Mouse (Mus musculus) olfactory bulb, adult 2 months (tissue): ENCODE measurements around the gene Usp36. TPM values are rescaled to one million over a fixed set of nuclear protein-coding genes. Genes with fewer than 3 reads are reported as not detected.

Source experiments
- H3K27ac ChIP-seq: fragments of 200-500 bp; 2 replicates; pipeline ENCODE4 v1.5.1; 2012; ENCODE audit warnings: low read depth, low read length; ENCODE audit not compliant: insufficient read depth
- H3K4me1 ChIP-seq: fragments of 200-500 bp; 2 replicates; pipeline ENCODE4 v1.6.1; 2012; ENCODE audit warnings: low read length; ENCODE audit not compliant: control insufficient read depth, insufficient read depth
- H3K4me3 ChIP-seq: fragments of 200-500 bp; 2 replicates; pipeline ENCODE4 v1.5.1; 2012; ENCODE audit warnings: mild to moderate bottlenecking, low read depth, low read length, moderate library complexity; ENCODE audit not compliant: insufficient read depth
- CTCF ChIP-seq: fragments of 200-500 bp; IDR thresholded peaks from 2 replicates; pipeline ENCODE4 v1.5.1; 2012; ENCODE audit warnings: low read depth, mild to moderate bottlenecking, low read length, moderate library complexity; ENCODE audit not compliant: insufficient read depth
- POLR2A ChIP-seq: fragments of 200-500 bp; IDR thresholded peaks from 2 replicates; pipeline ENCODE4 v1.6.1; 2012; ENCODE audit warnings: mild to moderate bottlenecking, low read depth, low read length, moderate library complexity; ENCODE audit not compliant: insufficient read depth
- WGBS: fragments of 180-500 bp; shearing (Covaris S2); methylation state at CpG from one replicate; pipeline ENCODE4 v1.1.7; 2018; 5-methylcytosine and 5-hydroxymethylcytosine counted together
- polyA plus RNA-seq: library from polyadenylated mRNA; stranded (reverse); fragments of >200 nt; gene quantifications from 2 replicates; pipeline ENCODE4 v1.2.4, GENCODE M21; 2012; ENCODE audit warnings: low replicate concordance; ENCODE audit not compliant: missing spikeins, insufficient read depth, insufficient read length

Gene Usp36
- polyA plus RNA-seq, 1 experiment: not detected

DNA sequence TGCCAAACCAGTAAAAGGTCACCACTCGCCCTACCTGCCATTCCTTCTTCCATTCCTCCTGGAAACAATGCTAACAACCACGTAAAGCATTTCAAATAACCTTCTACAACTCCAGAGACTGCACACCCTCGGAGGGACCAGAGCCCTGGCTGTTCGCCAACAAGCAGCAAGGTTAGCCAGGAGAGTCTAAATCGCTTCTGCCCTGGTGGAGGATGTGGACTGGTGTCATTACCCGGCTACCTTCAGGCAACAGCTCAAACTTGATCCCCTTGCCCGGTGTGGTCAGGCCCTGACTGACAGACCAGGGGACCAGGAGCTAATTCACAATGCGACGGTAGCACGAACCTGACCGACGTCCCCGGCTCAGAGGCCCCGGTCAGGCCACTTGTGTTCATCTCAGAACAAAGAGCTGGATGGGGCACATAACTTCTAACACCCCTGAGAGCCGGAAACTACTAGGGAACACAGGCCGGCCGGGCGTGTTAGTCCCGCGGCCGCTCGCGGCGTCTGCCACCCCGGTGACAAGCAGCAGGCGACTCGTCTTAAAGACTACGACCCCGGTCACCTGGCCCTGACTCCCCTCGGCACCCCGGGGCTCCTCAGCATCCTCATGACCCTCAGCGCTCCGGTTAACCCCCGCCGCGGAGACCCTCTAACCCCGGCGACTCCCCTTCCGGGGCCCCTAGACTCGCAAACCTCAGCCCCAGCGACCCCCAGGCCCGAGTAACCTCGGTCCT, 42.5 kb downstream of the Usp36 start:
- WGBS: 2% methylated on average over 43 of the region's 43 CpGs
- H3K27ac ChIP-seq: no peak overlapping the region
- peaks cover 10% of the 10 kb centered on the region for H3K4me1 ChIP-seq
- peak overlapping the region; percentile 89 for H3K4me3 ChIP-seq
- TF ChIP-seq CTCF (no peak), POLR2A (no peak)

GRCm38 (mm10) chr11:118246724-118247123, 43.3 kb downstream of the Usp36 start:
- TF ChIP-seq CTCF: no peak
- 24% methylated on average over 5 of the region's 5 CpGs for WGBS
- Histone ChIP-seq H3K27ac (no peak overlapping the region), H3K4me3 (peak overlapping the region; percentile 89), H3K4me1 (peaks cover 10% of the 10 kb centered on the region)

GRCm38 (mm10) chr11:118245130-118245529, 44.9 kb downstream of the Usp36 start:
- 95% methylated on average over 2 of the region's 2 CpGs for WGBS
- Histone ChIP-seq H3K4me1 (peaks cover 18% of the 10 kb centered on the region), H3K4me3 (no peak overlapping the region), H3K27ac (no peak overlapping the region)
- TF ChIP-seq POLR2A (no peak), CTCF (no peak)

DNA sequence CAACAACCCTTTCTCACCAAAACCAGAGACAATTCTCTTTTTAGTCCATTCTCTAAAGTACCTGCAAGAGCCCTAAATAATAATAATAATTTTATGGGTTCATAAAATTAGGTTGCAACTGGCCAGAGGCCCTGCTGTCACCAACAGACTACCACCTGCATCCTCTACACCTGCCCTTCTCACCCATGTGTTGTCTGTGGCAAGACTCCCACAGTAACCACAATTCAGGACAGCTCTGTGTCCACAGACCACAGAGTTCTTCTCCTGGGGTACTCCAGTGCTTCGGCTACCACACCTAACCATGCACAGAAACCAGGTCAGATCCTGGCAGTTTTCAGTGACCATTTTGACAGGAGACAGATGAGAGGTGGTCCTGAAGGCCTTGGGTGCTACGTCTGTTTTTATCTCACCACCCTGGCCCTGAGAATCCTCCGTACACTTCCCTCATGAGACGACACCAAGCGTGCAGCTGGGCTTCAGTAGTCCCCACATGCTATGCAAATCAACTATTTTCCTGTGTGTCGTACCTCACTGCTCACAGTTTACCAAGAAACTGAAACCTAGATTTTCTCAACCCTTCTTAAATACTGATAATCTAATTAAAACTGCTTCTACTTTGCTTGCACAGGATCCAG, 46.3 kb downstream of the Usp36 start:
- WGBS: 89% methylated on average over 6 of the region's 6 CpGs
- H3K4me3 ChIP-seq: no peak overlapping the region
- no peak overlapping the region for H3K27ac ChIP-seq
- peaks cover 24% of the 10 kb centered on the region for H3K4me1 ChIP-seq
- no peak for TF ChIP-seq CTCF
- TF ChIP-seq POLR2A: no peak

GRCm38 (mm10) chr11:118242506-118242905, 47.5 kb downstream of the Usp36 start:
- peaks cover 23% of the 10 kb centered on the region for H3K4me1 ChIP-seq
- whole genome bisulfite sequencing: 44% methylated on average over 4 of the region's 4 CpGs
- TF ChIP-seq POLR2A: no peak
- TF ChIP-seq CTCF: no peak
- H3K4me3 ChIP-seq: no peak overlapping the region
- H3K27ac ChIP-seq: no peak overlapping the region

DNA sequence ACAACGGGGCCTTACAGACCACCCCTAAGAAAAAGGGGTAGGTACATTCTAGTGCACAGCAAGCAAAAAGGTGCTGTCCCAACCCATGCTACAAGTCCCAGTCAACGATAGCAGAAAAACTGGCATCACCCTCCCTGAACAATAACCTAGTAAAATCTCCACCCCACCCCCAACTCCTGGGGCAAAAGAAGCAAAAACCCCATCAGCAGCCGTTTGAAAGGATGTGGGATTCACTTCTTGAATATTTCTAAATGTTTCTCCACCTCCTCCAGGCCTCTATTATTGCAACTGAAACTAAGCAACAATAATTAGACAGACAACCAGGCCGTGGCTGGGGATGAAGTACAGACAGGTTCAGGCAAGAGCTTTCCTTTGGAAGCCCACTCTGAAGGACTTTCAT, 49.7 kb downstream of the Usp36 start:
- Histone ChIP-seq H3K27ac (no peak overlapping the region), H3K4me3 (no peak overlapping the region), H3K4me1 (peaks cover 20% of the 10 kb centered on the region)
- TF ChIP-seq CTCF: no peak
- TF ChIP-seq POLR2A: no peak
- WGBS: 52% methylated on average over 4 of the region's 4 CpGs

- TF ChIP-seq POLR2A (no peak), CTCF (no peak)
- WGBS: 65% methylated on average over 14 of the region's 14 CpGs
- H3K27ac ChIP-seq: no peak overlapping the region
- no peak overlapping the region for H3K4me3 ChIP-seq
- peaks cover 24% of the 10 kb centered on the region for H3K4me1 ChIP-seq
Observed at GRCm38 (mm10) chr11:118239281-118240198, 50.5 kb downstream of the Usp36 start.

GRCm38 (mm10) chr11:118236520-118237190, 53.4 kb downstream of the Usp36 start:
- TF ChIP-seq CTCF (no peak), POLR2A (no peak)
- H3K27ac ChIP-seq: no peak overlapping the region
- 80% methylated on average over 6 of the region's 6 CpGs for WGBS
- H3K4me1 ChIP-seq: peaks cover 30% of the 10 kb centered on the region
- no peak overlapping the region for H3K4me3 ChIP-seq
